Mouse (Mus musculus) bone marrow, adult 2 months (tissue): ENCODE data around the gene Gm45716.

ENCODE experiments used
- CTCF ChIP-seq: fragments of 200-500 bp; IDR thresholded peaks from 2 replicates; pipeline ENCODE4 v1.5.1; 2011; ENCODE audit warnings: low read length, control low read depth; ENCODE audit not compliant: control insufficient read depth, insufficient read depth
- POLR2A ChIP-seq: fragments of 200-500 bp; IDR thresholded peaks from 2 replicates; pipeline ENCODE4 v1.6.1; 2011; ENCODE audit warnings: low read depth, mild to moderate bottlenecking, control low read depth, low read length, borderline replicate concordance; ENCODE audit not compliant: control insufficient read depth

GRCm38 (mm10) chr11:90245630-90246029, 58.1 kb downstream of the Gm45716 start:
- no peak for TF ChIP-seq CTCF
- TF ChIP-seq POLR2A, result no peak
